Mouse (Mus musculus) central nervous system, embryonic 11.5 days (tissue): ENCODE measurements around the gene Nucb2. TPM values are rescaled to one million over a fixed set of nuclear protein-coding genes. Genes with fewer than 3 reads are reported as not detected.

ENCODE experiments used
- polyA plus RNA-seq: library from polyadenylated mRNA; depleted of rRNA; stranded (reverse); fragments of >200 nt; gene quantifications from 2 replicates; pipeline ENCODE4 v1.2.3, GENCODE M21; 2012; rRNA removed

The Nucb2 gene
- polyA plus RNA-seq: 12.9 and 17.2 TPM in 2 replicates

GRCm38 (mm10) chr7:116503879-116504817 lies at the start of gene Nucb2:
Gene Nucb2, plus strand, starts transcription at chr7:116504369.

Other genes starting within 250 kb of the Nucb2 start
- 13.8 and 17.5 TPM in 2 replicates for gene Plekha7, start 196.0 kb upstream of the Nucb2 start, polyA plus RNA-seq
- gene Rps13, start 170.2 kb upstream of the Nucb2 start, polyA plus RNA-seq: 849 and 1,399 TPM in 2 replicates
- gene Pik3c2a, start 60.9 kb upstream of the Nucb2 start, polyA plus RNA-seq: 13.9 and 29.0 TPM in 2 replicates